In genomic region chr10:33703420-33703819, GRCm38 (mm10) we compare ENCODE assay signal across 8 mouse cellular contexts.
DNase-seq lines count a peak whose midpoint lies in the region; ATAC-seq lines count a peak whose summit lies in the region.

No protein-coding gene starts in this region.

- no peak overlapping the region for H3K4me2 ChIP-seq in embryonic facial prominence, embryonic 14.5 days (ENCODE audit: low read depth, low read length)

- peak; percentile 22 to 74 for DNase-seq in adrenal gland, adult (ENCODE audit: inconsistent age in 2 of 2, low spot score in 1 of 2)
- DNase-seq in adrenal gland, adult 8-10 months = no peak
- peak; percentile 22 for DNase-seq in lung, postnatal 36 days
- no peak for DNase-seq in lung, adult 18-20 months
- peak; percentile 74 for DNase-seq in embryonic facial prominence, embryonic 14.5 days (ENCODE audit: low spot score)
- peak; percentile 61 to 81 for DNase-seq in layer of hippocampus, postnatal 14 days (ENCODE audit: low spot score in 2 of 2)
- peak; percentile 37 for DNase-seq in retina, adult 2 months (ENCODE audit: low read depth, low spot score)
- no peak for DNase-seq in thymus, postnatal 25 days

- no peak for ATAC-seq in embryonic facial prominence, embryonic 14.5 days (ENCODE audit: low read depth)

- H3K9me3 ChIP-seq in embryonic facial prominence, embryonic 14.5 days (ENCODE audit: control insufficient read depth, low read length) = no peaks in the 10 kb centered on the region

- H3K4me1 ChIP-seq in embryonic facial prominence, embryonic 14.5 days (ENCODE audit: control insufficient read depth, insufficient read depth, low read length) = no peaks in the 10 kb centered on the region

- H3K9ac ChIP-seq in embryonic facial prominence, embryonic 14.5 days (ENCODE audit: low read depth, low read length) = no peak overlapping the region

- no peaks in the 10 kb centered on the region for H3K27me3 ChIP-seq in embryonic facial prominence, embryonic 14.5 days (replicated peaks; ENCODE audit: control insufficient read depth, insufficient read depth, low read length)

- H3K36me3 ChIP-seq in embryonic facial prominence, embryonic 14.5 days (ENCODE audit: control insufficient read depth, insufficient read depth, low read length) = no peaks in the 10 kb centered on the region

- H3K4me3 ChIP-seq in embryonic facial prominence, embryonic 14.5 days (ENCODE audit: low read depth, low read length) = no peak overlapping the region

- no peak overlapping the region for H3K27ac ChIP-seq in embryonic facial prominence, embryonic 14.5 days (replicated peaks; ENCODE audit: low read depth, low read length)

- 53% methylated on average over 3 of the region's 3 CpGs for WGBS in embryonic facial prominence, embryonic 14.5 days

Comparison
In these comparisons a context has a peak if more than half of its experiments do, and no peak if none do; other contexts are left out.
1. DNase-seq: peak in adrenal gland, adult (2 of 2), lung, postnatal 36 days (single experiment), embryonic facial prominence, embryonic 14.5 days (single experiment), layer of hippocampus, postnatal 14 days (2 of 2) and retina, adult 2 months (single experiment); none in adrenal gland, adult 8-10 months (single experiment), lung, adult 18-20 months (0 of 2) and thymus, postnatal 25 days (single experiment).